Comparison of ENCODE assay signal across 8 mouse cellular contexts in the genomic region with DNA sequence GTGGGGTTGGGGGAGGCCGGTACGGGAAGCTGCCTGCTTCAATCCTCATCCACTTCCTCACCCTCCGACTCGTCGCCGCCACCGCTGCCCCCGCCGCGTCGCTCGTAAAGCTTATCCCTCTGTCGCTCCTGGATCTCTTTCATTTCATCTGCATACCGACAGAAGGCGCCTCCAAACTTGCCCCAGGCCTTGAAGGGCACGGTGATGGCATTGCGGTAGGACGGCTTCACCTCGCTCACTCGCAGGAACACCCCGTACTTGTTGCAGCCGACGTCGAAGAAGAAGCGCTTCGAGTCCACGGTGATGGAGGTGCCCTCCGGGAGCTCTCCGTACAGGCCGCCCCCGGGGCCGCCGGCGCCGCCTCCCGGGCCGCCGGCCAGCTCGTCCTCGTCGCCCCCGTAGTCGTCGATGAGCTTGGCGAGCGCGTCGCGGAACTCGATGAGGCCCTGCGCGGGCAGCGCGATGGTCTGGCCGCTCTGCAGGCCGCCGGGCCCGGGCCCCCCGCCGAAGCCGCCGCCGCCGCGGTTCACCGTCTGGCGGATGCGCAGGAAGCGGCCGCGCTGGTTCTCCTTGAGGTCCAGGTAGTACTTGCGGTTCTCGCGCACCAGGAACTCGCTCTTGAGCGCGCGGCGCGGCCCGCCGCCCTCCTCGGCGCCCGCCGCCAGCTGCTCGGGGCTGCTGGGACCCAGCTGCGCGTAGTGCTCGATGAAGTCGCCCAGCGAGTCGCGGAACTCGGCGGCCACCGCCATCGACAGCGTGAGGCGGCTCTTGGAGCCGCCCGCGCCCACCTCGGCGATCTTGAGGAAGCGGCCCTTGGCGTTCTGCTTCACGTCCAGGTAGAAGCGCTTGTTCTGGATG. TPM values are rescaled to one million over a fixed set of nuclear protein-coding genes. Genes with fewer than 3 reads are reported as not detected.
DNase-seq lines count a peak whose midpoint lies in the region; ATAC-seq and TF ChIP-seq lines count a peak whose summit lies in the region.

No protein-coding gene starts in this region.

- H3K9ac ChIP-seq in ES-E14 (ENCODE audit: insufficient read depth, low read depth, low read length, poor library complexity, severe bottlenecking), result peak overlapping the region; percentile 80
- H3K9ac ChIP-seq in forebrain, postnatal 0 days, result peak overlapping the region; percentile 88
- peak overlapping the region; percentile 93 for H3K9ac ChIP-seq in lung, embryonic 16.5 days (ENCODE audit: low read length)

- H3K9me3 ChIP-seq in ES-E14 (ENCODE audit: control insufficient read depth, insufficient read depth, low read depth, low read length), result no peaks in the 10 kb centered on the region
- no peaks in the 10 kb centered on the region for H3K9me3 ChIP-seq in forebrain, postnatal 0 days (ENCODE audit: low read length)
- no peaks in the 10 kb centered on the region for H3K9me3 ChIP-seq in lung, embryonic 16.5 days (ENCODE audit: control insufficient read depth, low read length)

- under 1% methylated on average over 93 of the region's 109 CpGs for WGBS in forebrain, postnatal 0 days
- WGBS in lung, embryonic 16.5 days, result under 1% methylated on average over 90 of the region's 109 CpGs
- WGBS in olfactory bulb, adult 2 months, result under 1% methylated on average over 109 of the region's 109 CpGs

- H3K4me1 ChIP-seq in ES-E14 (ENCODE audit: control insufficient read depth in 2 of 2, insufficient read depth in 2 of 2, low read length in 2 of 2, poor library complexity in 1 of 2), result peaks cover 6 to 22% of the 10 kb centered on the region in 2 experiments
- peaks cover 20% of the 10 kb centered on the region for H3K4me1 ChIP-seq in forebrain, postnatal 0 days (ENCODE audit: insufficient read depth)
- peaks cover 28% of the 10 kb centered on the region for H3K4me1 ChIP-seq in lung, embryonic 16.5 days (replicated peaks; ENCODE audit: control insufficient read depth, insufficient read depth, low read length)
- no peaks in the 10 kb centered on the region for H3K4me1 ChIP-seq in olfactory bulb, adult 2 months (ENCODE audit: control insufficient read depth, insufficient read depth, low read length)

- no peak for TF ChIP-seq POLR2A in olfactory bulb, adult 2 months (IDR thresholded peaks at IDR 0.05; ENCODE audit: insufficient read depth, low read depth, low read length)

- no peak for DNase-seq in ES-E14 (ENCODE audit: low read depth, low spot score)
- peak; percentile 48 to 66 for DNase-seq in cerebellum, adult 18-20 months
- DNase-seq in forebrain, postnatal 0 days, result peak; percentile 58
- DNase-seq in heart, postnatal 25 days (ENCODE audit: low spot score), result peak; percentile 44
- DNase-seq in layer of hippocampus, adult 18-20 months (ENCODE audit: low spot score in 2 of 2), result peak; percentile 47 to 51
- peak; percentile 50 to 61 for DNase-seq in thymus, adult 18-20 months

- peak overlapping the region; percentile 88 to 91 for H3K4me3 ChIP-seq in ES-E14 (ENCODE audit: insufficient read depth in 1 of 2, low read depth in 1 of 2, low read length in 2 of 2, poor library complexity in 1 of 2, severe bottlenecking in 1 of 2)
- H3K4me3 ChIP-seq in forebrain, postnatal 0 days (ENCODE audit: low read depth, low read length), result peak overlapping the region; percentile 84
- H3K4me3 ChIP-seq in lung, embryonic 16.5 days (ENCODE audit: low read length), result peak overlapping the region; percentile 76
- H3K4me3 ChIP-seq in olfactory bulb, adult 2 months (ENCODE audit: insufficient read depth, low read depth, low read length), result peak overlapping the region; percentile 87

- in situ Hi-C loops in ES-E14 (cut with MboI; ENCODE audit: low sequenced_read_pairs in 2 of 2, unreplicated experiment in 2 of 2), result no loop called here

- H3K4me2 ChIP-seq in forebrain, postnatal 0 days (ENCODE audit: low read depth), result peak overlapping the region; percentile 82
- H3K4me2 ChIP-seq in lung, embryonic 16.5 days (ENCODE audit: low read depth, low read length), result peak overlapping the region; percentile 76

- TF ChIP-seq CTCF in forebrain, postnatal 0 days (IDR thresholded peaks at IDR 0.05; ENCODE audit: low read depth), result no peak
- no peak for TF ChIP-seq CTCF in olfactory bulb, adult 2 months (IDR thresholded peaks at IDR 0.05; ENCODE audit: insufficient read depth, low read depth, low read length)

- ATAC-seq in forebrain, postnatal 0 days, result peak; percentile 19
- ATAC-seq in lung, embryonic 16.5 days (ENCODE audit: low read depth), result peak; percentile 58

- H3K27me3 ChIP-seq in forebrain, postnatal 0 days (ENCODE audit: insufficient read depth, low read length), result no peaks in the 10 kb centered on the region
- no peaks in the 10 kb centered on the region for H3K27me3 ChIP-seq in lung, embryonic 16.5 days (ENCODE audit: control insufficient read depth, insufficient read depth, low read depth, low read length)

- H3K27ac ChIP-seq in ES-E14 (ENCODE audit: insufficient read depth, low read depth, low read length, poor library complexity, severe bottlenecking), result peak overlapping the region; percentile 84
- peak overlapping the region; percentile 98 for H3K27ac ChIP-seq in forebrain, postnatal 0 days (ENCODE audit: low read depth, low read length)
- peak overlapping the region; percentile 95 for H3K27ac ChIP-seq in lung, embryonic 16.5 days (ENCODE audit: low read length)
- H3K27ac ChIP-seq in olfactory bulb, adult 2 months (ENCODE audit: insufficient read depth, low read depth, low read length), result peak overlapping the region; percentile 82

- peaks cover 9% of the 10 kb centered on the region for H3K36me3 ChIP-seq in ES-E14 (ENCODE audit: control insufficient read depth, insufficient read depth, low read length, poor library complexity, severe bottlenecking)
- no peaks in the 10 kb centered on the region for H3K36me3 ChIP-seq in forebrain, postnatal 0 days (ENCODE audit: insufficient read depth)
- no peaks in the 10 kb centered on the region; the same call in 1 of the 2 replicates for H3K36me3 ChIP-seq in lung, embryonic 16.5 days (ENCODE audit: control insufficient read depth, insufficient read depth, low read length)

- intact Hi-C loops in heart, postnatal 25 days (cut with DNase I), result loop anchor here (2.0 to 5.0 kb wide), 2 partner anchors 72 to 152 kb away; a partner anchor contains a TSS

TF ChIP-seq in ES-E14, 5 proteins besides CTCF, POLR2A, EP300 and RAD21:
- TF ChIP-seq HCFC1 (IDR thresholded peaks at IDR 0.05; ENCODE audit: borderline replicate concordance, insufficient read depth, low read length) (no peak), CHD2 (IDR thresholded peaks at IDR 0.05; ENCODE audit: low read depth, low read length) (no peak), ZC3H11A (IDR thresholded peaks at IDR 0.05; ENCODE audit: borderline replicate concordance, low read depth, low read length) (no peak), ZNF384 (IDR thresholded peaks at IDR 0.05; ENCODE audit: low read depth, low read length) (no peak), MAFK (IDR thresholded peaks at IDR 0.05; ENCODE audit: insufficient read depth, low read depth, low read length) (no peak)

RNA-seq across cellular contexts. Expression of a gene that starts 0.6 kb away (rescaled TPM):
- total RNA-seq in ES-E14 (2012; rRNA removed), result 39.7 and 49.8 TPM in 2 replicates
- 49.9 and 53.5 TPM in 2 replicates for total RNA-seq in forebrain, postnatal 0 days (2014; rRNA removed)
- 10.9 and 18.6 TPM in 2 replicates for polyA plus RNA-seq in forebrain, postnatal 0 days (2015; fragmentation: Nextera tagmentation; extraction: Ambion mirVana)
- 10 to 100 TPM; 34.4 to 36.8 TPM for total RNA-seq in heart, postnatal 25 days (2021)
- 100 to 1,000 TPM; 229 to 239 TPM for total RNA-seq in layer of hippocampus, adult 18-20 months (2021)
- 31.2 and 32.6 TPM in 2 replicates for polyA plus RNA-seq in lung, embryonic 16.5 days (2015; fragmentation: Nextera tagmentation; extraction: Ambion mirVana)
- polyA plus RNA-seq in olfactory bulb, adult 2 months (2012; ENCODE audit: insufficient read depth, insufficient read length, low replicate concordance, missing spikeins), result 146 and 170 TPM in 2 replicates

RNA-seq across cellular contexts. Expression of a gene that starts 30.9 kb away (rescaled TPM):
- 192 and 294 TPM in 2 replicates for total RNA-seq in ES-E14 (2012; rRNA removed)
- 55.3 and 68.0 TPM in 2 replicates for total RNA-seq in forebrain, postnatal 0 days (2014; rRNA removed)
- 185 and 235 TPM in 2 replicates for polyA plus RNA-seq in forebrain, postnatal 0 days (2015; fragmentation: Nextera tagmentation; extraction: Ambion mirVana)
- 10 to 100 TPM; 67.7 to 69.4 TPM for total RNA-seq in heart, postnatal 25 days (2021)
- total RNA-seq in layer of hippocampus, adult 18-20 months (2021), result 10 to 100 TPM; 36.3 to 45.4 TPM
- polyA plus RNA-seq in lung, embryonic 16.5 days (2015; fragmentation: Nextera tagmentation; extraction: Ambion mirVana), result 581 and 621 TPM in 2 replicates
- polyA plus RNA-seq in olfactory bulb, adult 2 months (2012; ENCODE audit: insufficient read depth, insufficient read length, low replicate concordance, missing spikeins), result not detected in 2 replicates

RNA-seq across cellular contexts. Expression of a gene that starts 45.7 kb away (rescaled TPM):
- total RNA-seq in ES-E14 (2012; rRNA removed), result 11.6 TPM in 2 replicates
- total RNA-seq in forebrain, postnatal 0 days (2014; rRNA removed), result 0.23 and 0.90 TPM in 2 replicates
- polyA plus RNA-seq in forebrain, postnatal 0 days (2015; fragmentation: Nextera tagmentation; extraction: Ambion mirVana), result 0.24 and 0.75 TPM in 2 replicates
- 1 to 10 TPM; 1.5 to 2.4 TPM for total RNA-seq in heart, postnatal 25 days (2021)
- under 1 TPM; 0.43 to 0.57 TPM for total RNA-seq in layer of hippocampus, adult 18-20 months (2021)
- polyA plus RNA-seq in lung, embryonic 16.5 days (2015; fragmentation: Nextera tagmentation; extraction: Ambion mirVana), result 3.8 and 5.0 TPM in 2 replicates
- not detected in 2 replicates for polyA plus RNA-seq in olfactory bulb, adult 2 months (2012; ENCODE audit: insufficient read depth, insufficient read length, low replicate concordance, missing spikeins)

RNA-seq across cellular contexts. Expression of a gene that starts 59.9 kb away (rescaled TPM):
- total RNA-seq in ES-E14 (2012; rRNA removed), result 4,715 and 6,168 TPM in 2 replicates
- total RNA-seq in forebrain, postnatal 0 days (2014; rRNA removed), result 3,025 and 4,002 TPM in 2 replicates
- 5,423 and 7,006 TPM in 2 replicates for polyA plus RNA-seq in forebrain, postnatal 0 days (2015; fragmentation: Nextera tagmentation; extraction: Ambion mirVana)
- 100 to 1,000 TPM; 316 to 357 TPM for total RNA-seq in heart, postnatal 25 days (2021)
- total RNA-seq in layer of hippocampus, adult 18-20 months (2021), result 1,000 to 10,000 TPM; 1,682 to 1,687 TPM
- polyA plus RNA-seq in lung, embryonic 16.5 days (2015; fragmentation: Nextera tagmentation; extraction: Ambion mirVana), result 5,388 and 5,620 TPM in 2 replicates
- 1,597 TPM in 1 of 2 replicates, not detected in the other for polyA plus RNA-seq in olfactory bulb, adult 2 months (2012; ENCODE audit: insufficient read depth, insufficient read length, low replicate concordance, missing spikeins)
